Mouse (Mus musculus) heart, postnatal 14 days (tissue): Measurements from ENCODE around the gene Tmem69. TPM values are rescaled to one million over a fixed set of nuclear protein-coding genes. Genes with fewer than 3 reads are reported as not detected.
A peak's percentile ranks its signal among the peaks of the same experiment; 100 is the strongest.

Source experiments
- DNase-seq, 2 experiments: peaks; one replicate each; pipeline ENCODE4 v3.0.0; 2021 to 2022
- intact Hi-C: fragments of 180-260 bp; cut with DNase I; formaldehyde crosslinking; loops from one replicate; pipeline ENCODE4 v1.15.1; 2025
- long read RNA-seq, 2 experiments: library from polyadenylated mRNA; stranded (forward); transcript quantifications; one replicate each; pipeline ENCODE4 v2.0.0; 2021
- total RNA-seq, 2 experiments: library from RNA; stranded (reverse); gene quantifications; 2 replicates each; pipeline ENCODE4 v1.2.3; 2021

Gene Tmem69
- total RNA-seq = 10 to 100 TPM; 19.1 to 21.9 TPM
- long read RNA-seq, experiment 1 = 0 reads
- long read RNA-seq, experiment 2, partial matches to known transcripts = 0 of 1 reads
- long read RNA-seq, experiment 2, other reads (novel, unspliced or antisense) = 0 of 1 reads

DNA sequence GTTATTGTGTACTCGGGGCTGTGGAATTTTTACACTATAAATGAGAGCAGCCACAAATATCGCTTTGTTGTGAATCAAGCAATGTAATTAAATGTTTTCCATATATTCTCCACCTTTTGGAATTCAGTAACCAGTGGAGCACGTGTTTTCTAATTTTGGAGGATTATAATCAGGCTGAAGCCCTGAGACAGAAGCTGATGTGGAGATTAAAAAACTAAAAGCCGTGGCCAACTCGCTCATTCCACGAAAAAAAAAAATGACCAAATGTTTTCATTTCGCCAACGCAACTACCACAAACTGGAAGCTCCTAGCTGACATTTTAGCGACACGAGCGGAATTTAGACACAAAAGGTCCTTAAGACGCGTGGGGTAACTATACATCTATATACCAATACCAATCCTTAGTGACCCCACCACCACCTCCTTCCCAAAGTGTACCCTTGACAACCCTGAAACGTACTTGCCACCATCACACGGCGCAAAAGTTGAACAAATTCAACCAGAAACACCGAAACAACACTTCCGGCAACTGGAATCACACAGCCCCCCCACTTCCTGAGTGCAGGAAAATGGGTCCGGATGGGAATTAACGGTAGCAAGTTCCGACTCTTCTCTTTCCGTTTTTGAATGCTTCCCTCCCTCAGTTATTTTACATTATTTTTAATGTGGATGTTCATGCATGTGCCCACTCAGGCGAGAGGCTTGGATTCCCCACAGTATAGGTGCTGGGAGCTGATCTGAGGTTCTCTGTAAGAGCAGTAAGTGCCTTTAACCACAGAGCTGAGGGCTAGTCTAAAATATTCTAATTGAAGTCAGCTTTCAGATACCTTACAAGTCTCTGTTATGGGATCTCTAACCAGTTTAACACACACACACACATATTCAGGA, at the start of gene Tmem69:
Gene Tmem69 (minus strand): TSS at position 524 of the 888 bp plus-strand sequence.
- intact Hi-C loops = loop anchor here (5.0 kb wide), 1 partner anchor 132 kb away; the partner anchor contains the start of gene Prdx1
- peak; percentile 64 to 85 for DNase-seq

GRCm38 (mm10) chr4:116596978-116597881, 41.5 kb upstream of the Tmem69 start:
- DNase-seq = peak; percentile 82 to 89
- intact Hi-C loops = no loop called here

- no peak for DNase-seq
Measured at GRCm38 (mm10) chr4:116596379-116596778, 40.6 kb upstream of the Tmem69 start, which contains the start of gene Ccdc17. Ccdc17 (plus strand) TSS chr4:116596654.

DNA sequence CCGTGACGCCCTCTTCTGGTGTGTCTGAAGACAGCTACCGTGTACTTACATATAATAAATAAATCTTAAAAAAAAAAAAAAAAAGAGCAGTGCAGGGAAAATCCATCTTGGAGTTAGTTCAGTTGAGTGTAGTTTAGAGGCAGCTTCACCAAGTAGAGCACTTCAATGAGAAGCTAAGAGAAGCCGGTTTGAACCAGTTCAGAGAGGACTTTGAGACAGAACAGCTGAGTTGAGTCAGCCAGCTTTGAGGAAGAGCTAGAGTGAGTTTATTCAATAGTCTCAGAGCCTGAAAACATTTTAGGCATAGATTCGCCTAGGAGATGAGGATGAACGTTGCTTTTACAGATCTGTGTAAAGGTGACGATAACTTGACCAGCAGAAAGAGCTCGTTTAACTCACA, 40.1 kb upstream of the Tmem69 start:
- no peak for DNase-seq
- intact Hi-C loops = no loop called here

More at GRCm38 (mm10) chr4:116596379-116596778, 40.6 kb upstream of the Tmem69 start, which contains the start of gene Ccdc17:
- intact Hi-C loops = no loop called here

GRCm38 (mm10) chr4:116558151-116558882, 2.6 kb upstream of the Tmem69 start:
- intact Hi-C loops = loop anchor here (5.0 kb wide), 1 partner anchor 129 kb away; the partner anchor contains the start of gene Prdx1
- no peak for DNase-seq

DNA sequence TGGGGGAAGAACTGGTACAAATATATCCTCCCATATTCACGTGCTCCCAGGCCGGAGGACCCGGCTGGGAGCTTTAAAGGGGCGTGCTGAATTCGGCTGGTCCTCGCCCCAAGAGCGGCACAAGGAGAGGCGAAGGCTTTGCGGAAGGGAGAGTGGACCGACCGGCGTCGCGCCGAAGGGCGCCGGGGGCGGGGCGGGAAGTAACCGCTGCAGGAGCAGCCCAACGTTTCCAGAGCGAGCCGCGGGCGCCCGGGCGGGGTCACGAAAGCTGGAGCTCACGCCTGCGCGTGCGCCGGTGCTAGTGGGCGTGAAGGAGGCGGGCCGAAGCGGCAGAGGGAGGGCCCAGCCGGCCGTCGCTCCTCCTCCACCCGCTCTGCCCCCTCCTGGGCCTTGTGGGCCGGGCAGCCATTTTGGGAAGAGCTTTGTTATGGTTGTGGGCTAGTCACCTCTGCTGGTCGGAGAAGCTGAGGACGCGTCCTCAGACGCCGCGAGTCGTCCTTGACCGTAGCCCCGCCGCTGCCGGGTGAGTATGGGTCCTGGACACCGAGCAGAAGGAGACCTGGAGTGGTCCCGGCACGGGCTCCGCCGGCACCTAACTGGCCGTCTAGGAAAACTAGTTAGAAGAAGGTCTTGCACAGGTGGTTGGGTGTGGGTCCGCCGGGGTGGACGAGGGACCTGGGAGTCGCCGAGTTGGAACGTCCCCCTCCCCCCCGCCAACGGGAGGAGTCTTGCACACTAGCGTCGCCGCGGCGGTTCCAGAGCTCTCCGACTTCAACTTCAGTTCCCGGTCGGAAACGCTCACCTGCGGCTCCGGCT, 1.8 kb upstream of the Tmem69 start, which contains the start of gene Gpbp1l1:
Gene Gpbp1l1 (plus strand): TSS at position 353 of the 816 bp plus-strand sequence.
- peak; percentile 98 to 99 for DNase-seq
- intact Hi-C loops = loop anchor here (5.0 kb wide), 1 partner anchor 130 kb away; the partner anchor contains the start of gene Prdx1

GRCm38 (mm10) chr4:116556561-116557305, 997 bp upstream of the Tmem69 start:
- DNase-seq = peak; percentile 92 to 94
- intact Hi-C loops = loop anchor here (5.0 kb wide), 1 partner anchor 131 kb away; the partner anchor contains the start of gene Prdx1

GRCm38 (mm10) chr4:116553035-116553434, 2.7 kb downstream of the Tmem69 start:
- no peak for DNase-seq
- intact Hi-C loops = no loop called here

DNA sequence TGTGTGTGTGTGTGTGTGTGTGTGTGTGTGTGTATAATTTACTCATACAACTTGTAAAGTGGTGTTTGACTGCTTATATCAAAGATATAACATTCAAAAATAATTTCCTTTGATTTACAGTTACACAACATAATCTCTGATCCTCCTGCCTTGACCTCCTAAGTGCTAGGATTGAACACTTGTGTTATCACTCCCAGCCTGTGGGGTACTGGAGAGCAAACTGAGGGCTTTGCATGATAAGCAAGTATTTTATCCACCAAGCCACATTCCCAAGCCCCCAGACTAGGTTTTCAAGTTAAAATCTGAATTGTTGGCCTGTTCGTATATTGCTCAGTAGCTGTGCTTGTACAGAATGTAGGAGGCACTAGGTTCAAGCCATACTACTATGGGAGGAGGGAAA, 5.3 kb downstream of the Tmem69 start:
- intact Hi-C loops = no loop called here
- DNase-seq = no peak

GRCm38 (mm10) chr4:116537737-116538136, 18.0 kb downstream of the Tmem69 start:
- DNase-seq = no peak
- intact Hi-C loops = no loop called here

DNA sequence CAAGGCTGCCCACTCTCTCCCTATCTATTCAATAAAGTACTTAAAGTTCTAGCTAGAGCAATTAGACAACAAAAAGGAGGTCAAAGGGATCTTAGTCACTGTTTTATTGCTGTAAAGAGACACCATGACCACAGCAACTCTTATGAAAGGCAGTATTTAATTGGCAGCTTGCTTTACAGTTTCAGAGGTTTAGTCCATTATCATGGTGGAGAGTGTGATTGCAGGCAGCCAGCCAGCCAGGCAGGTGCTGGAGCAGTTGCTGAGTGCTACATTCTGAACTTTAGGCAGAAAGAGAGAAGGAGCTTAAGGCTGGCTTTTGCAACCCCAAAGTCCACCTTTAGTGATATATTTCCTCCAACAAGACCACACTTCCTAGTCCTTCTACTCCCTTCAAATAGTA, 19.4 kb downstream of the Tmem69 start:
- DNase-seq = no peak
- intact Hi-C loops = no loop called here

DNA sequence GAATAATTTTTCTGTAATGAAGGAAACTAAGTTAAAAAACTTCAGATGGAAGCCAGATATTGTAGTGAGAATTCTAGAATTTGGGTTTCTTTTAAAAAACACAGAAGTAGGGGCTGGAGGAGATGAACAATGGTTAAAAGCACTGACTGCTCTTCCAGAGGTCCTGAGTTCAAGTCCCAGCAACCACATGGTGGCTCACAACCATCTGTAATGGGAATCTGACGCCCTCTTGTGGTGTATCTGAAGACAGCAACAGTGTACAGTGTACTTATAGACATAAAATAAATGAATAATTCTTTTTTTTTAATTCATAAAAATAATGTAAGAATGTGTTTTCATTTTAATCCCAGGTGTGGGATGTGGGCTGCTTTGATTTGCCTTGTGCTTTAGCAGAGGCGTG, 24.6 kb downstream of the Tmem69 start:
- intact Hi-C loops = no loop called here

DNA sequence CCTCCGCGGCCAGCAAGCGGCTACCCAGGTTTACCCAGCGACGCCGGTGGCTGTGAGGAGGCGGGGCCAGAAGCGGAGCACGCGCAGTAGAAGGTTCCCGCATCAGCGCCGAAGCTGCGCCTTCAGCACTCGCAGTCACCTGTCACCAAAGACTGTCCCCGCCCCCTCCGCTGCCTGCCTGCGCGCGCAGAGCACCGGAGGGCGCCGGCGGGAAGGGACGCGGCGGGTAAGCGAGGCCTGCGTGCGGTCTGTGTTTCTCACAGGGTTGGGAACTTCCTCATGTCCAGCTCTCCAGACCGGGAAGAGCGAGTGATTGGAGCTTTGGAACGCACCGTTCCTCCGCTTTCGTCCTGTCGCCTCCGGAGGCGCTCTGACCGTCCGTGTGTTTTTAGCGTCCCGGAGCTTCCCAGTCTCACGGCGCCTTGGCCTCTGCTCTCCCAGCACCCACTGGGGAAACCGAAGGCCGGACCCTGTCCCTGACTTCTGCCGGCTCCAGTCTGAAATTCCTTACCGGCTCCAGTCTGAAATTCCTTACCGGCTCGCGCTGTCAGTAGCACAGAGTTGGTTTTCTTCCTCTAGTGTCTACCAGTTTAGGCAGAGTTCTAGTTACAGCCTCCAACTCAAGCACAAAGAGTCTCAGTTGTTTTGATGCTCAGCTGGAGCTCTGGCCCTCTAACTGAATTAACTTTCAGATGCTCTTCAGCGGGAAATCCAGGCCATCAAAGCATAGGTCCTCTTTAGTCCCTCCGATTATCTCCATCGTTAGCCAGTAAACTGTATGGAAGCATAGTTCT, 48.1 kb downstream of the Tmem69 start, which contains the start of gene Ipp:
Gene Ipp (plus strand): TSS at position 125 of the 794 bp plus-strand sequence.
- intact Hi-C loops = loop anchor here (5.0 kb wide), 1 partner anchor 45 kb away; the partner anchor contains the start of gene Mast2

More for the DNA sequence above, 24.6 kb downstream of the Tmem69 start:
- DNase-seq = no peak

DNA sequence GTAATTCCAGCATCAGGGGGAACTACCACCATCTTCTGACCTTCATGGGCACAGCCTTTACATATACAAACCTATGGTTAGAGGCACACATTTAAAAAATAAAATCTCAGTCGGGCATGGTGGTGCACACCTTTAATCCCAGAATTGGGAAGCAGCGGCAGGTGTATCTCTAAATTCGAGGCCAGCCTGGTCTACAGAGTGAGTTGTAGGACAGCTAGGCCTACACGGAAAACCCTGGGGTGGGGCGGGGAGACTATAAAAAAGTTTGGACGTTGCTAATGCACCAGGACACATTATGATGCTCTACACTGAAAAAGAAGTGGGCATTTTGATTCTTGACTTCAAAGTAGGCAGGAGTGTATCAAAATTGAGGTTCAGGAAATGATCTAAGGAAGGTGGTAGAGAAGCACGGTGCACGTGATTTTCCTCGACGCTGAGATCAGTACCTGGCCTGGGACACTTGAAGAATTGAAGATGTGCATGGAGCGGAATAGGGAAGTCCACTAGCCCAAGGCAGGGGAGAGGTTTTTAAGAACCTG, 48.8 kb downstream of the Tmem69 start:
- intact Hi-C loops = loop anchor here (5.0 kb wide), 1 partner anchor 45 kb away; the partner anchor contains the start of gene Mast2
- DNase-seq = no peak

More for the DNA sequence above, 48.1 kb downstream of the Tmem69 start, which contains the start of gene Ipp:
- DNase-seq = peak; percentile 93 to 95
